Mouse (Mus musculus): ENCODE data around the gene Lef1. TPM values are rescaled to one million over a fixed set of nuclear protein-coding genes. Genes with fewer than 3 reads are reported as not detected.

The Lef1 gene
- polyA plus RNA-seq, 1 experiment, result 4.5 TPM

DNA sequence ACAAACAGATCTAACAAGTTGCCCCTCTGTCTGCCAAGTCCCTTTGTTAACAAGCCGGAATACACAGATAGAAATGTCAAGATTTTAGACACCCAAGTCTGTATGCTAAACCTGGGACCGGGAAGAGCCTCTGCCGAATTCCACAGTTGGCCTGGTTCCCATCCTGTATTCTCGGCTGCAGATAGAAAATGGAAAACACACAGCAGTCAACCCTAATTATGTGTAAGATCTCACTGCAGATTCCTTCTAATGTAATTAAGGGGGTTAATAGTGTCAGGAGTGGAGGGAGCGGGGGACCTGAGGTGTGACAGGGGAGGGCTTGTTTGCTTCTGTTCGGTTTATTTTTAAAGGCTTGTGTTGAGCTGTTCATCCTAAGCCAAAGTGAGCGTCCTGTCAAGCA, 50.6 kb downstream of the Lef1 start:
- H3K27me3 ChIP-seq (ENCODE audit: control insufficient read depth, insufficient read depth, insufficient read length), result no peaks in the 10 kb centered on the region

DNA sequence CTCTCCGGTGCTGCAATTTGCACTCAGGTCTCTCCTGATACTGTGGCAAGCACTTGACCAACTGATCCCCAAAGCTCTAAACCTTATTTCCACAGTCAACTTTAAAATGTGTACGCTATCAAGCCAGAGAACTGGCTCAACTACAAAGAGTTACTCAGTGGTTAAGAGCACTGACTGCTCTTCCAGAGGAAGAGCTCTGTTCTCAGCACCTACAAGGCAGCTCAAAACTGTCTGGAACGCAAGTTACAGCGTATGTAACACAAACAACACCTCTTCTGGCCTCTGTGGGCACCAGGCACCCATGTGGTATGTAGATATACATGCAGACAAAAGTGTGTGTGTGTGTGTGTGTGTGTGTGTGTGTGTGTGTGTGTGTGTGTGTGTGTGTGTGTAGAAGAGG, 57.5 kb downstream of the Lef1 start:
- Histone ChIP-seq H3K27me3 (ENCODE audit: control insufficient read depth, insufficient read depth, insufficient read length) (no peaks in the 10 kb centered on the region), H3K4me3 (no peak overlapping the region), H3K4me2 (ENCODE audit: low read depth) (no peak overlapping the region), H3K79me2 (ENCODE audit: control insufficient read depth, insufficient read depth) (peaks cover 5% of the 10 kb centered on the region), H3K36me3 (ENCODE audit: control insufficient read depth, insufficient read depth) (no peaks in the 10 kb centered on the region), H3ac (ENCODE audit: control insufficient read depth, insufficient read length) (no peak overlapping the region)
- no peak for TF ChIP-seq MAX (IDR thresholded peaks at IDR 0.05; ENCODE audit: low read depth)
- TF ChIP-seq POLR2A (IDR thresholded peaks at IDR 0.05; ENCODE audit: insufficient read length, low read depth), result no peak
- TF ChIP-seq TCF12 (IDR thresholded peaks at IDR 0.05; ENCODE audit: insufficient read depth, poor library complexity, severe bottlenecking), result no peak
- no peak for TF ChIP-seq MYOG (IDR thresholded peaks at IDR 0.05; ENCODE audit: control insufficient read depth in 1 of 3, insufficient read depth in 1 of 3, insufficient read length in 2 of 3, low read depth in 2 of 3)

More for the DNA sequence above, 50.6 kb downstream of the Lef1 start:
- H3K4me3 ChIP-seq, result no peak overlapping the region
- no peaks in the 10 kb centered on the region for H3K36me3 ChIP-seq (ENCODE audit: control insufficient read depth, insufficient read depth)
- peaks cover 7% of the 10 kb centered on the region for H3K79me2 ChIP-seq (ENCODE audit: control insufficient read depth, insufficient read depth)
- TF ChIP-seq USF1 (IDR thresholded peaks at IDR 0.05; ENCODE audit: low read depth), result no peak
- TF ChIP-seq REST (IDR thresholded peaks at IDR 0.05; ENCODE audit: insufficient read depth, insufficient read length), result no peak
- TF ChIP-seq POLR2AphosphoS2 (IDR thresholded peaks at IDR 0.05; ENCODE audit: insufficient read length, low read depth), result no peak
- TF ChIP-seq MYOD1 (IDR thresholded peaks at IDR 0.05; ENCODE audit: control insufficient read depth in 1 of 3, insufficient read length in 2 of 3, low read depth in 2 of 3), result no peak
- TF ChIP-seq E2F4 (IDR thresholded peaks at IDR 0.05; ENCODE audit: insufficient read depth), result no peak
- no peak for TF ChIP-seq MYOG (IDR thresholded peaks at IDR 0.05; ENCODE audit: control insufficient read depth in 1 of 3, insufficient read depth in 1 of 3, insufficient read length in 2 of 3, low read depth in 2 of 3)
- no peak for TF ChIP-seq POLR2A (IDR thresholded peaks at IDR 0.05; ENCODE audit: insufficient read length, low read depth)
- no peak for TF ChIP-seq TCF12 (IDR thresholded peaks at IDR 0.05; ENCODE audit: insufficient read depth, poor library complexity, severe bottlenecking)
- TF ChIP-seq TCF3 (IDR thresholded peaks at IDR 0.05; ENCODE audit: insufficient read length, low read depth), result no peak
- H3ac ChIP-seq (ENCODE audit: control insufficient read depth, insufficient read length), result no peak overlapping the region
- H3K4me2 ChIP-seq (ENCODE audit: low read depth), result no peak overlapping the region

DNA sequence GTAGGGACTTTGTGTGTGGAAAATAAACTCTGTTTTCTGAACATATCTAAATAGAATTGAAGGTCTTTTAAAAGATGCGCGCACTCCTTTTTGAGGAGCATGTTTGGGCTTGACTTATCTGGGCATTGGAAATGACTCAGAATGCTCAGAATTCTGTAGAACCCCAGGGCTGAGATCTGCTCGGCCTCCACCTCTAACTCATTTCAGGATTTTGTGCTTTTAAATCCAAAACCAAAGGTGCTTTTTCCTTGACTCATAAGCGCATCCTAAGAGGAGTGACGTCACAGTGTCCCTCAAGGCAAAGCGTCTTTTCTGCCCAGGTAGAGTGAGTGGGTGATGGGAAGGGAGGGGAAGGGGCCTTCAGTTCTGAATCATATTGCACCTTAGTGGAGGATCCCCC, 58.9 kb downstream of the Lef1 start:
- Histone ChIP-seq H3K4me3 (no peak overlapping the region), H3K27me3 (ENCODE audit: control insufficient read depth, insufficient read depth, insufficient read length) (no peaks in the 10 kb centered on the region), H3K36me3 (ENCODE audit: control insufficient read depth, insufficient read depth) (no peaks in the 10 kb centered on the region), H3K79me2 (ENCODE audit: control insufficient read depth, insufficient read depth) (peaks cover 5% of the 10 kb centered on the region), H3K4me2 (ENCODE audit: low read depth) (no peak overlapping the region), H3ac (ENCODE audit: control insufficient read depth, insufficient read length) (no peak overlapping the region)
- TF ChIP-seq SRF (IDR thresholded peaks at IDR 0.05; ENCODE audit: control insufficient read depth, insufficient read length, low read depth), result no peak
- no peak for TF ChIP-seq MYOD1 (IDR thresholded peaks at IDR 0.05; ENCODE audit: control insufficient read depth in 1 of 3, insufficient read length in 2 of 3, low read depth in 2 of 3)
- no peak for TF ChIP-seq USF1 (IDR thresholded peaks at IDR 0.05; ENCODE audit: low read depth)
- TF ChIP-seq TCF12 (IDR thresholded peaks at IDR 0.05; ENCODE audit: insufficient read depth, poor library complexity, severe bottlenecking), result no peak
- no peak for TF ChIP-seq POLR2A (IDR thresholded peaks at IDR 0.05; ENCODE audit: insufficient read length, low read depth)
- TF ChIP-seq E2F4 (IDR thresholded peaks at IDR 0.05; ENCODE audit: insufficient read depth), result no peak
- no peak for TF ChIP-seq POLR2AphosphoS2 (IDR thresholded peaks at IDR 0.05; ENCODE audit: insufficient read length, low read depth)
- no peak for TF ChIP-seq MAX (IDR thresholded peaks at IDR 0.05; ENCODE audit: low read depth)
- TF ChIP-seq REST (IDR thresholded peaks at IDR 0.05; ENCODE audit: insufficient read depth, insufficient read length), result no peak
- no peak for TF ChIP-seq CEBPB (IDR thresholded peaks at IDR 0.05; ENCODE audit: insufficient read depth, poor library complexity, severe bottlenecking)
- no peak for TF ChIP-seq TCF3 (IDR thresholded peaks at IDR 0.05; ENCODE audit: insufficient read length, low read depth)
- no peak for TF ChIP-seq MYOG (IDR thresholded peaks at IDR 0.05; ENCODE audit: control insufficient read depth in 1 of 3, insufficient read depth in 1 of 3, insufficient read length in 2 of 3, low read depth in 2 of 3)

DNA sequence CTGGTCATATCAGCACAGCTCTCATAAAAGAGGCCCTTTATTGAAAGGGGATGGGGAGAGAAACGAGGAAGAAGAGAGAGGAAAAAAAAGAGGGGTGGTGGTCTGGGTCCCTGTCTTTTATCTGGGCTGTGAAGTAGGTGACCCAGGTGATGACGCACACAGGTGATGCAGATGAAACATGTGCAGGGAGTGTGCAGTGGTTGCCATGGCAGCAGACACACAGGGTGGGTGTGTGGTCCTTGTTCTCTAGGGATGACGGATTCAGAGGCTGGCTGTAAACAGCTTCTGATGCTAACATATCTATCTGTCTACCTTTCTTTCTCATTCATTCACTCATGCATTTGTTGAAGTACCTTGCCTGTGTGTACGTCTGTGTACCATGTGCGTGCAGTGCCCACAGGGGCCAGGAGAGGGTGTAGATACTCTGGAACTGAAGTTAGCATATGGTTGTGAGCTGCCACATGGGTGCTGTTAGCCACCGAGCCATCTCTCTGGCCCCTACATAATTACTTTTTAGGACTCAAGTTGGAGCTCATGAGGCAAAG, 59.9 kb downstream of the Lef1 start:
- Histone ChIP-seq H3K4me3 (no peak overlapping the region), H3K27me3 (ENCODE audit: control insufficient read depth, insufficient read depth, insufficient read length) (no peaks in the 10 kb centered on the region), H3K4me2 (ENCODE audit: low read depth) (no peak overlapping the region), H3K36me3 (ENCODE audit: control insufficient read depth, insufficient read depth) (no peaks in the 10 kb centered on the region), H3K79me2 (ENCODE audit: control insufficient read depth, insufficient read depth) (peaks cover 5% of the 10 kb centered on the region), H3ac (ENCODE audit: control insufficient read depth, insufficient read length) (no peak overlapping the region)
- TF ChIP-seq POLR2AphosphoS2 (IDR thresholded peaks at IDR 0.05; ENCODE audit: insufficient read length, low read depth) (no peak), TCF3 (IDR thresholded peaks at IDR 0.05; ENCODE audit: insufficient read length, low read depth) (no peak), MAX (IDR thresholded peaks at IDR 0.05; ENCODE audit: low read depth) (no peak), MYOG (IDR thresholded peaks at IDR 0.05; ENCODE audit: control insufficient read depth in 1 of 3, insufficient read depth in 1 of 3, insufficient read length in 2 of 3, low read depth in 2 of 3) (no peak), SRF (IDR thresholded peaks at IDR 0.05; ENCODE audit: control insufficient read depth, insufficient read length, low read depth) (no peak), CEBPB (IDR thresholded peaks at IDR 0.05; ENCODE audit: insufficient read depth, poor library complexity, severe bottlenecking) (no peak), MYOD1 (IDR thresholded peaks at IDR 0.05; ENCODE audit: control insufficient read depth in 1 of 3, insufficient read length in 2 of 3, low read depth in 2 of 3) (no peak), POLR2A (IDR thresholded peaks at IDR 0.05; ENCODE audit: insufficient read length, low read depth) (no peak)

DNA sequence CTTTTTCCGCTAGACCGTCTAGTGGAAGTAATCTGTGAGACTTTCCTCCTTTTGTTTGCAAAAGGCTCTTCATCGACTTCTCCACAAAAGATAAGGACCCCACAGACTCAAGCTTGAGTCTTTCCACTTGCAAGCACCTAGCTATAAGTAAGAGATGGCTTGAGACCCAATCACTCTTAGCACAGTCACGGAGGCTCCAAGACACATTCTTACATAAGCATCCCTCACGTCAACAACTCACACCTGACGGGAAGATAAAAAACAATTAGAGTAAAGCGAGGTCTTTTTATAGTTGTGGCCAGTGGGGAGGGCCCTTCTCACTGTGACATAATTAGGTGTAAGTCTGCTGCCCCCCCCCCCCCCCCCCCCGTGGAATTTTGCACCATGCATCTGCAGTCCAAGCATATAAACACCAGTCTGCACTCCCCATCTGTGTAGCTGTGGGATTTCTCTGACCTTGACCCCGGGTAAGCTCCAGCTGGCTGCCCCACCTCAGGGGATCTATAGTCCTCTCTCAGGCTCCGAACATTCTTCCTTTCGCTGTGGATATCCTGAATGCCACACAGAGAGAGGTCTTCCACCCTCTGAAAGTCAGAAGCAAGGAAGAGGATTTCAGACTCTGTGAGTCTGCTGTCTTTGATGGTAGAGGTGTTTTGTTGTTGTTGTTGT, 61.2 kb downstream of the Lef1 start:
- Histone ChIP-seq H3K36me3 (ENCODE audit: control insufficient read depth, insufficient read depth) (no peaks in the 10 kb centered on the region), H3K4me2 (ENCODE audit: low read depth) (no peak overlapping the region), H3K79me2 (ENCODE audit: control insufficient read depth, insufficient read depth) (peaks cover 5% of the 10 kb centered on the region), H3ac (ENCODE audit: control insufficient read depth, insufficient read length) (no peak overlapping the region), H3K4me3 (no peak overlapping the region), H3K27me3 (ENCODE audit: control insufficient read depth, insufficient read depth, insufficient read length) (no peaks in the 10 kb centered on the region)
- TF ChIP-seq POLR2AphosphoS2 (IDR thresholded peaks at IDR 0.05; ENCODE audit: insufficient read length, low read depth) (no peak), REST (IDR thresholded peaks at IDR 0.05; ENCODE audit: insufficient read depth, insufficient read length) (no peak), MYOD1 (IDR thresholded peaks at IDR 0.05; ENCODE audit: control insufficient read depth in 1 of 3, insufficient read length in 2 of 3, low read depth in 2 of 3) (no peak), POLR2A (IDR thresholded peaks at IDR 0.05; ENCODE audit: insufficient read length, low read depth) (no peak), TCF3 (IDR thresholded peaks at IDR 0.05; ENCODE audit: insufficient read length, low read depth) (no peak), CEBPB (IDR thresholded peaks at IDR 0.05; ENCODE audit: insufficient read depth, poor library complexity, severe bottlenecking) (no peak), MAX (IDR thresholded peaks at IDR 0.05; ENCODE audit: low read depth) (no peak), TCF12 (IDR thresholded peaks at IDR 0.05; ENCODE audit: insufficient read depth, poor library complexity, severe bottlenecking) (no peak), SRF (IDR thresholded peaks at IDR 0.05; ENCODE audit: control insufficient read depth, insufficient read length, low read depth) (no peak), MYOG (IDR thresholded peaks at IDR 0.05; ENCODE audit: control insufficient read depth in 1 of 3, insufficient read depth in 1 of 3, insufficient read length in 2 of 3, low read depth in 2 of 3) (no peak), USF1 (IDR thresholded peaks at IDR 0.05; ENCODE audit: low read depth) (no peak), E2F4 (IDR thresholded peaks at IDR 0.05; ENCODE audit: insufficient read depth) (no peak)
